Mouse (Mus musculus): ENCODE results near the gene Atp1a3. TPM values are rescaled to one million over a fixed set of nuclear protein-coding genes. Genes with fewer than 3 reads are reported as not detected.

Gene Atp1a3
- polyA plus RNA-seq, 1 experiment from 2014 or later = 284 TPM

GRCm38 (mm10) chr7:25030032-25030753 is 24.4 kb upstream of the Atp1a3 start:
- H3K27ac ChIP-seq (replicated peaks; ENCODE audit: low read depth, low read length) = peak overlapping the region; percentile 42; the same call in 1 of the 2 replicates
- DNase-seq (peak; percentile 89), ATAC-seq (ENCODE audit: low FRiP score, low TSS enrichment) (no peak)
- no peak overlapping the region for H3K4me3 ChIP-seq (replicated peaks; ENCODE audit: low read depth, low read length)
- no peaks in the 10 kb centered on the region for H3K9me3 ChIP-seq (ENCODE audit: control insufficient read depth, low read length)
- H3K4me1 ChIP-seq (ENCODE audit: control insufficient read depth, insufficient read depth, low read length) = no peaks in the 10 kb centered on the region
- H3K4me2 ChIP-seq (ENCODE audit: low read length) = no peak overlapping the region
- 45% methylated on average over 5 of the region's 5 CpGs for WGBS
- no peaks in the 10 kb centered on the region for H3K27me3 ChIP-seq (ENCODE audit: control insufficient read depth, insufficient read depth, low read length)
- no peak overlapping the region for H3K9ac ChIP-seq (replicated peaks; ENCODE audit: low read length)
- peaks cover 68% of the 10 kb centered on the region for H3K36me3 ChIP-seq (ENCODE audit: control insufficient read depth, insufficient read depth, low read length)

GRCm38 (mm10) chr7:25026452-25026851 is 20.7 kb upstream of the Atp1a3 start:
- H3K4me3 ChIP-seq (replicated peaks; ENCODE audit: low read depth, low read length) = no peak overlapping the region
- H3K4me2 ChIP-seq (ENCODE audit: low read length) = no peak overlapping the region
- no peak for ATAC-seq (ENCODE audit: low FRiP score, low TSS enrichment)
- no peak overlapping the region for H3K27ac ChIP-seq (replicated peaks; ENCODE audit: low read depth, low read length)
- DNase-seq = no peak
- WGBS = 59% methylated on average over 7 of the region's 7 CpGs
- H3K36me3 ChIP-seq (ENCODE audit: control insufficient read depth, insufficient read depth, low read length) = peaks cover 72% of the 10 kb centered on the region
- H3K4me1 ChIP-seq (ENCODE audit: control insufficient read depth, insufficient read depth, low read length) = no peaks in the 10 kb centered on the region
- H3K9ac ChIP-seq (replicated peaks; ENCODE audit: low read length) = no peak overlapping the region
- no peaks in the 10 kb centered on the region for H3K27me3 ChIP-seq (ENCODE audit: control insufficient read depth, insufficient read depth, low read length)
- no peaks in the 10 kb centered on the region for H3K9me3 ChIP-seq (ENCODE audit: control insufficient read depth, low read length)

- DNase-seq = peak; percentile 37
- no peaks in the 10 kb centered on the region for H3K9me3 ChIP-seq (ENCODE audit: control insufficient read depth, low read length)
- no peak overlapping the region for H3K4me2 ChIP-seq (ENCODE audit: low read length)
- no peaks in the 10 kb centered on the region for H3K27me3 ChIP-seq (ENCODE audit: control insufficient read depth, insufficient read depth, low read length)
- H3K27ac ChIP-seq (replicated peaks; ENCODE audit: low read depth, low read length) = no peak overlapping the region
- 60% methylated on average over 10 of the region's 10 CpGs for WGBS
- H3K9ac ChIP-seq (replicated peaks; ENCODE audit: low read length) = no peak overlapping the region
- no peak overlapping the region for H3K4me3 ChIP-seq (replicated peaks; ENCODE audit: low read depth, low read length)
- no peak for ATAC-seq (ENCODE audit: low FRiP score, low TSS enrichment)
- peaks cover 73% of the 10 kb centered on the region for H3K36me3 ChIP-seq (ENCODE audit: control insufficient read depth, insufficient read depth, low read length)
- no peaks in the 10 kb centered on the region for H3K4me1 ChIP-seq (ENCODE audit: control insufficient read depth, insufficient read depth, low read length)
These were observed 20.2 kb upstream of the Atp1a3 start for GRCm38 (mm10) chr7:25025855-25026439.

- Histone ChIP-seq H3K27me3 (ENCODE audit: control insufficient read depth, insufficient read depth, low read length) (0 out of 2 replicates have a peak, but pooled peaks cover 8% of the 10 kb centered on the region), H3K9ac (replicated peaks; ENCODE audit: low read length) (no peak overlapping the region), H3K4me1 (ENCODE audit: control insufficient read depth, insufficient read depth, low read length) (peaks cover 45% of the 10 kb centered on the region), H3K4me3 (replicated peaks; ENCODE audit: low read depth, low read length) (no peak overlapping the region), H3K4me2 (ENCODE audit: low read length) (no peak overlapping the region), H3K27ac (replicated peaks; ENCODE audit: low read depth, low read length) (no peak overlapping the region), H3K36me3 (ENCODE audit: control insufficient read depth, insufficient read depth, low read length) (peaks cover 53% of the 10 kb centered on the region), H3K9me3 (ENCODE audit: control insufficient read depth, low read length) (no peaks in the 10 kb centered on the region)
- ATAC-seq (ENCODE audit: low FRiP score, low TSS enrichment) = no peak
- DNase-seq = no peak
- 69% methylated on average over 7 of the region's 7 CpGs for WGBS
These were observed 5.8 kb upstream of the Atp1a3 start for GRCm38 (mm10) chr7:25011592-25011991.

GRCm38 (mm10) chr7:25010090-25010913 is 4.5 kb upstream of the Atp1a3 start:
- Histone ChIP-seq H3K4me1 (ENCODE audit: control insufficient read depth, insufficient read depth, low read length) (peaks cover 53% of the 10 kb centered on the region), H3K27me3 (ENCODE audit: control insufficient read depth, insufficient read depth, low read length) (0 out of 2 replicates have a peak, but pooled peaks cover 8% of the 10 kb centered on the region), H3K9me3 (ENCODE audit: control insufficient read depth, low read length) (no peaks in the 10 kb centered on the region), H3K4me3 (replicated peaks; ENCODE audit: low read depth, low read length) (peak overlapping the region; percentile 27), H3K27ac (replicated peaks; ENCODE audit: low read depth, low read length) (peak overlapping the region; percentile 98), H3K9ac (replicated peaks; ENCODE audit: low read length) (peak overlapping the region; percentile 45), H3K4me2 (ENCODE audit: low read length) (peak overlapping the region; percentile 61), H3K36me3 (ENCODE audit: control insufficient read depth, insufficient read depth, low read length) (peaks cover 41% of the 10 kb centered on the region)
- whole genome bisulfite sequencing = 1% methylated on average over 96 of the region's 97 CpGs
- peak; percentile 85 for DNase-seq
- no peak for ATAC-seq (ENCODE audit: low FRiP score, low TSS enrichment)

- H3K4me2 ChIP-seq (ENCODE audit: low read length) = peak overlapping the region; percentile 61
- peaks cover 30% of the 10 kb centered on the region for H3K36me3 ChIP-seq (ENCODE audit: control insufficient read depth, insufficient read depth, low read length)
- peak overlapping the region; percentile 62 for H3K9ac ChIP-seq (replicated peaks; ENCODE audit: low read length)
- 5% methylated on average over 20 of the region's 20 CpGs for WGBS
- H3K27me3 ChIP-seq (ENCODE audit: control insufficient read depth, insufficient read depth, low read length) = 0 out of 2 replicates have a peak, but pooled peaks cover 8% of the 10 kb centered on the region
- peak overlapping the region; percentile 98 for H3K27ac ChIP-seq (replicated peaks; ENCODE audit: low read depth, low read length)
- ATAC-seq (ENCODE audit: low FRiP score, low TSS enrichment) (0 out of 2 replicates have a peak, but pooled peaks have one; percentile 25), DNase-seq (peak; percentile 78)
- no peaks in the 10 kb centered on the region for H3K9me3 ChIP-seq (ENCODE audit: control insufficient read depth, low read length)
- peak overlapping the region; percentile 27 for H3K4me3 ChIP-seq (replicated peaks; ENCODE audit: low read depth, low read length)
- H3K4me1 ChIP-seq (ENCODE audit: control insufficient read depth, insufficient read depth, low read length) = peaks cover 58% of the 10 kb centered on the region
These were observed 3.4 kb upstream of the Atp1a3 start for GRCm38 (mm10) chr7:25009099-25009700.

- WGBS = under 1% methylated on average over 17 of the region's 17 CpGs
- H3K4me3 ChIP-seq (replicated peaks; ENCODE audit: low read depth, low read length) = peak overlapping the region; percentile 27
- ATAC-seq (ENCODE audit: low FRiP score, low TSS enrichment) = no peak
- peaks cover 64% of the 10 kb centered on the region for H3K4me1 ChIP-seq (ENCODE audit: control insufficient read depth, insufficient read depth, low read length)
- H3K4me2 ChIP-seq (ENCODE audit: low read length) = peak overlapping the region; percentile 61
- peaks cover 27% of the 10 kb centered on the region for H3K36me3 ChIP-seq (ENCODE audit: control insufficient read depth, insufficient read depth, low read length)
- H3K27ac ChIP-seq (replicated peaks; ENCODE audit: low read depth, low read length) = peak overlapping the region; percentile 98
- H3K9me3 ChIP-seq (ENCODE audit: control insufficient read depth, low read length) = no peaks in the 10 kb centered on the region
- peak overlapping the region; percentile 62 for H3K9ac ChIP-seq (replicated peaks; ENCODE audit: low read length)
- DNase-seq = peak; percentile 74
- H3K27me3 ChIP-seq (ENCODE audit: control insufficient read depth, insufficient read depth, low read length) = 0 out of 2 replicates have a peak, but pooled peaks cover 8% of the 10 kb centered on the region
These were observed 2.9 kb upstream of the Atp1a3 start for GRCm38 (mm10) chr7:25008635-25009034.

All from midbrain, embryonic 14.5 days (tissue).